In genomic region chr11:101613596-101613995, GRCm38 (mm10) we compare ENCODE assay signal across 29 mouse cellular contexts. TPM values are rescaled to one million over a fixed set of nuclear protein-coding genes. Genes with fewer than 3 reads are reported as not detected.
"Had no signal": no experiment of that assay in that cellular context is flagged by ENCODE, and none has a peak within 500 bp of the region (broad histone marks: within the 10 kb centered on the region; RNA-seq: fewer than 3 reads in every experiment).

No protein-coding gene starts in this region.

- H3K4me2 ChIP-seq: limb, embryonic 13.5 days; liver, embryonic 12.5 days; liver, embryonic 15.5 days; lung, embryonic 15.5 days; midbrain, embryonic 13.5 days had no signal

- H3K27ac ChIP-seq: kidney, postnatal 0 days; layer of hippocampus, adult 2 months; limb, embryonic 10.5 days; limb, embryonic 13.5 days; liver, embryonic 12.5 days; liver, embryonic 15.5 days; lung, embryonic 15.5 days; midbrain, embryonic 13.5 days had no signal

- H3K27me3 ChIP-seq: limb, embryonic 13.5 days; lung, embryonic 15.5 days; midbrain, embryonic 13.5 days had no signal

- H3K9me3 ChIP-seq: limb, embryonic 10.5 days; limb, embryonic 13.5 days; liver, embryonic 12.5 days; liver, embryonic 15.5 days; lung, embryonic 15.5 days; megakaryocyte, embryonic 14.5 days; midbrain, embryonic 13.5 days had no signal

- H3K36me3 ChIP-seq: limb, embryonic 10.5 days; limb, embryonic 13.5 days; liver, embryonic 12.5 days; liver, embryonic 15.5 days; lung, embryonic 15.5 days; midbrain, embryonic 13.5 days had no signal

- DNase-seq: kidney, adult 2 months; kidney, postnatal 25 days; layer of hippocampus, adult 9-11 months; liver; lung, adult 18-20 months; lung, postnatal 10 days; lung, postnatal 36 days; thymus, postnatal 25 days had no signal

- H3K9ac ChIP-seq: limb, embryonic 13.5 days; liver, embryonic 12.5 days; liver, embryonic 15.5 days; lung, embryonic 15.5 days had no signal

- H3K4me3 ChIP-seq: layer of hippocampus, adult 2 months; limb, embryonic 10.5 days; limb, embryonic 13.5 days; liver, embryonic 12.5 days; liver, embryonic 15.5 days; lung, embryonic 15.5 days; megakaryocyte, embryonic 14.5 days; midbrain, embryonic 13.5 days had no signal

- ATAC-seq: liver, embryonic 12.5 days; midbrain, embryonic 13.5 days had no signal

RNA-seq across cellular contexts. Expression of gene Gm11634, which starts 14.5 kb away (rescaled TPM):
- total RNA-seq: layer of hippocampus, adult 2 months; layer of hippocampus, postnatal 25 days; left cerebral cortex, adult 18-20 months; left cerebral cortex, postnatal 25 days; midbrain, postnatal 0 days had no signal
- polyA plus RNA-seq: kidney, adult 2 months; kidney, embryonic 14.5 days; large intestine, adult 2 months; limb, embryonic 10.5 days; limb, embryonic 13.5 days; liver, embryonic 12.5 days; lung, embryonic 15.5 days; midbrain, embryonic 13.5 days; midbrain, postnatal 0 days; neural tube, embryonic 11.5 days; neural tube, embryonic 14.5 days; small intestine, adult 2 months; spleen, adult 2 months; stomach, embryonic 16.5 days; thymus, postnatal 0 days had no signal
